Mouse (Mus musculus) lung, embryonic 16.5 days (tissue): Measurements from ENCODE around the gene Bdnf. TPM values are rescaled to one million over a fixed set of nuclear protein-coding genes. Genes with fewer than 3 reads are reported as not detected.

Experiments used
- ATAC-seq: fragments of 200-750 bp; cut with Nextera tagmentation; 2 replicates; pipeline ENCODE4 v1.8.0; 2017; ENCODE audit warnings: low read depth, mild to moderate bottlenecking, moderate library complexity
- H3K27ac ChIP-seq: fragments of 300-500 bp; sonication (generic); 2 replicates; pipeline ENCODE4 v1.5.1; 2014; ENCODE audit warnings: mild to moderate bottlenecking, control low read depth, low read length
- H3K27me3 ChIP-seq: fragments of 300-500 bp; sonication (generic); 2 replicates; pipeline ENCODE4 v1.6.1; 2014; ENCODE audit warnings: low read depth, low read length, mixed read lengths; ENCODE audit not compliant: control insufficient read depth, insufficient read depth
- H3K36me3 ChIP-seq: fragments of 300-500 bp; sonication (generic); 2 replicates; pipeline ENCODE4 v1.6.1; 2014; ENCODE audit warnings: low read length; ENCODE audit not compliant: control insufficient read depth, insufficient read depth
- H3K4me1 ChIP-seq: fragments of 300-500 bp; sonication (generic); replicated peaks from 2 replicates; pipeline ENCODE4 v1.6.1; 2014; ENCODE audit warnings: low read length, mixed read lengths; ENCODE audit not compliant: control insufficient read depth, insufficient read depth
- H3K4me2 ChIP-seq: fragments of 300-500 bp; sonication (generic); 2 replicates; pipeline ENCODE4 v1.6.1; 2014; ENCODE audit warnings: low read depth, low read length, control low read depth
- H3K4me3 ChIP-seq: fragments of 300-500 bp; sonication (generic); 2 replicates; pipeline ENCODE4 v1.5.1; 2014; ENCODE audit warnings: mild to moderate bottlenecking, low read length, control low read depth
- H3K9ac ChIP-seq: fragments of 300-500 bp; sonication (generic); 2 replicates; pipeline ENCODE4 v1.6.1; 2014; ENCODE audit warnings: low read length, control low read depth
- H3K9me3 ChIP-seq: fragments of 300-500 bp; sonication (generic); 2 replicates; pipeline ENCODE4 v1.6.1; 2016; ENCODE audit warnings: low read length; ENCODE audit not compliant: control insufficient read depth
- WGBS: fragments of 180-500 bp; shearing (Covaris S2); extraction: QIAGEN DNeasy Blood & Tissue Kit; methylation state at CpG from one replicate; pipeline ENCODE4 v1.1.7; 2014; 5-methylcytosine and 5-hydroxymethylcytosine counted together
- polyA plus RNA-seq: library from polyadenylated mRNA; unstranded; fragments of >200 nt; fragmentation: Nextera tagmentation; extraction: Ambion mirVana; gene quantifications from 2 replicates; pipeline ENCODE4 v1.2.1, GENCODE M21; 2015

The Bdnf gene
- polyA plus RNA-seq, 1 experiment from 2014 or later = 0.79 TPM

DNA sequence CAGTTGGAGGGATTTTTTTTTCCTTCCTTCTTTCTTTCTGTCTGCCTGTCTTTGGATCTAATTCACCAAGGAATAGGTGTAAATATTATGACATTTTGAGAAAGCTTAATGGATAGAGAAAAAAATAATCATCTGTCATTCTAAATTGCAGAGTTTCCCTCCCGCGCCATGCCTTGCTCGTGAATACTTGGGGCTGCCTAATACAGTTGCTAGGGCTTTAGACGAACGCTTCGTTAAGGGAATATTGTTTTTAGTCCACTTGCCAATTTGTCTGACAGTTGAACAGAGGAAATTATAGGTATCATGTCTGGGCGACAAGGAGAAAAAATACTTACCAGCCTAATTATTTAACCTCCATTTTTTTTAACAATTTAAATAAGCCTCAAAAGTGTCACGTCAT lies 4.0 kb downstream of the Bdnf start:
- peak overlapping the region; percentile 28 for H3K4me3 ChIP-seq
- no peak overlapping the region for H3K9ac ChIP-seq
- no peaks in the 10 kb centered on the region for H3K9me3 ChIP-seq
- H3K4me1 ChIP-seq = 0 out of 2 replicates have a peak, but pooled peaks cover 2% of the 10 kb centered on the region
- 6% methylated on average over 8 of the region's 8 CpGs for WGBS
- no peak overlapping the region for H3K27ac ChIP-seq
- H3K4me2 ChIP-seq = peak overlapping the region; percentile 41
- no peaks in the 10 kb centered on the region for H3K36me3 ChIP-seq
- ATAC-seq = no peak
- H3K27me3 ChIP-seq = peaks cover 48% of the 10 kb centered on the region

DNA sequence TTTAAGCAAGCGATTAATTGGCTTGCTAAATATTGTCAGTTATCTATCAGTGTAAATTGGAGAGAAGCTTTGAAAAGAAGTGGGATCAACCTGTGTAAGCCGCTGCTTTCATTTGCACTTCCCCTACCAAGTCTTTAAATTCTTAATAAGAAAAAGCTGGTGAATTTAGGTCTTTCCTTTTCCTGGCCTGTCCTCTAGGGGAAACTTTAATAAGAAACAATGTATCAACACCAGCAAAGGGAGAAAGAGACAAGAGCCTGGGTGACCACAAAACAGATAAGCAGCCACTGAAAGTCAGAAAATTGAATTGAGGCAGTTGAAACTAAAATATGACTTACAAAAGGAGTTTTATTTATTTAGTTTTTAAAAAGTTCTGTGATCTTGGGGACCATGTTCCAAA lies 4.9 kb downstream of the Bdnf start:
- Histone ChIP-seq H3K4me3 (no peak overlapping the region), H3K4me2 (no peak overlapping the region), H3K9me3 (no peaks in the 10 kb centered on the region), H3K9ac (no peak overlapping the region), H3K27ac (no peak overlapping the region), H3K27me3 (peaks cover 39% of the 10 kb centered on the region), H3K36me3 (no peaks in the 10 kb centered on the region), H3K4me1 (no peaks in the 10 kb centered on the region)
- ATAC-seq = no peak
- 66% methylated on average over 2 of the region's 2 CpGs for WGBS

DNA sequence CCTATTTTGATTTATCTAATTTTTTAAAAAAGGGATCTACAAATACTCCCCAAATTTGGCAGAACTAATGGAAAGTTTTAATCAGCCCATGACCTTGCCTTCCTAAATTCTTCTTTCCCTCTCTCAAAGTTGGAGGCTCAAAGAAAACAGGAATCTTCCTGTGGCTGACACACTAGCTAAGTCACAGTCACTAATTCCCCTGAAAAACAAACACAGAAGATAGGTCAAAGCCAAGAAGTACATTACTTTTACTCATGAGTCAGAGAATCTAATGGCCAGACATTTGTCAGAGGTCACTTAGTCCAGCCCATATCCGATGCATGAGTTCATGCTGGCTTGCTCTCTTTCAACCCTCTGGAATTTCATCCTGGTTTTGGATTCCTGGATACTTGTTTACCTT lies 6.6 kb downstream of the Bdnf start:
- no peaks in the 10 kb centered on the region for H3K4me1 ChIP-seq
- H3K9me3 ChIP-seq = no peaks in the 10 kb centered on the region
- H3K4me2 ChIP-seq = no peak overlapping the region
- H3K27me3 ChIP-seq = peaks cover 22% of the 10 kb centered on the region
- no peak overlapping the region for H3K4me3 ChIP-seq
- no peak overlapping the region for H3K9ac ChIP-seq
- no peak for ATAC-seq
- H3K27ac ChIP-seq = no peak overlapping the region
- H3K36me3 ChIP-seq = no peaks in the 10 kb centered on the region
- WGBS = 49% methylated on average over 1 of the region's 1 CpGs

- peaks cover 18% of the 10 kb centered on the region for H3K27me3 ChIP-seq
- no peaks in the 10 kb centered on the region for H3K36me3 ChIP-seq
- H3K4me2 ChIP-seq = no peak overlapping the region
- no peaks in the 10 kb centered on the region for H3K9me3 ChIP-seq
- WGBS = 53% methylated on average over 1 of the region's 1 CpGs
- H3K9ac ChIP-seq = no peak overlapping the region
- H3K4me3 ChIP-seq = no peak overlapping the region
- no peak overlapping the region for H3K27ac ChIP-seq
- no peak for ATAC-seq
- 0 out of 2 replicates have a peak, but pooled peaks cover 2% of the 10 kb centered on the region for H3K4me1 ChIP-seq
Observed at GRCm38 (mm10) chr2:109688661-109689060, 14.2 kb downstream of the Bdnf start.

DNA sequence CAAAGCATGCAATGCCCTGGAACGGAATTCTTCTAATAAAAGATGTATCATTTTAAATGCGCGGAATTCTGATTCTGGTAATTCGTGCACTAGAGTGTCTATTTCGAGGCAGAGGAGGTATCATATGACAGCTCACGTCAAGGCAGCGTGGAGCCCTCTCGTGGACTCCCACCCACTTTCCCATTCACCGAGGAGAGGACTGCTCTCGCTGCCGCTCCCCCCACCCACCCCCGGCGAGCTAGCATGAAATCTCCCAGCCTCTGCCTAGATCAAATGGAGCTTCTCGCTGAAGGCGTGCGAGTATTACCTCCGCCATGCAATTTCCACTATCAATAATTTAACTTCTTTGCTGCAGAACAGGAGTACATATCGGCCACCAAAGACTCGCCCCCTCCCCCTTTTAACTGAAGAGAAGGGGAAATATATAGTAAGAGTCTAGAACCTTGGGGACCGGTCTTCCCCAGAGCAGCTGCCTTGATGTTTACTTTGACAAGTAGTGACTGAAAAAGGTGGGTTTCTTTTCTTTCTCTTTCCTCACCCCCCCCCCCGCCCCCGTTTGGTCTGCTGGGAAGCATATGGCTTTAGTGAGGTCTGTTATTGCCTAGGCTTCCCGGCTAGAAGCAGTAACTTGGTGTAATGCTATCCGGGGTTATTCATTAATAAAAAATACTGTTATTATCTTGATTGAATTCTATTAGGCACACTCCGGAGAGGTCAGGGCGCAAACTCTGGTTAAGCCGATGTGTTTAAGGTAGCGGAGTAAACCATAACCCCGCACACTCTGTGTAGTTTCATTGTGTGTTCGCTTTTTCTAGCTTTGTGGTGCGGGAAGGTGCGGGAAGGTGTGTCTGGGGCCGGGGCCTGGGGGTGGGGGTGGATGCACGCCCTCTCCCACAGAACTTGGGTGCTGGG lies 18.0 kb downstream of the Bdnf start:
- H3K9me3 ChIP-seq = no peaks in the 10 kb centered on the region
- H3K4me3 ChIP-seq = peak overlapping the region; percentile 51
- no peaks in the 10 kb centered on the region for H3K36me3 ChIP-seq
- H3K4me1 ChIP-seq = peaks cover 5% of the 10 kb centered on the region; the same call in 1 of the 2 replicates
- H3K27me3 ChIP-seq = peaks cover 33% of the 10 kb centered on the region
- WGBS = 2% methylated on average over 34 of the region's 34 CpGs
- ATAC-seq = no peak
- H3K4me2 ChIP-seq = peak overlapping the region; percentile 69
- H3K27ac ChIP-seq = no peak overlapping the region
- H3K9ac ChIP-seq = no peak overlapping the region

GRCm38 (mm10) chr2:109693178-109694115 lies 18.9 kb downstream of the Bdnf start:
- H3K9me3 ChIP-seq = no peaks in the 10 kb centered on the region
- peak overlapping the region; percentile 14; the same call in 1 of the 2 replicates for H3K9ac ChIP-seq
- peak overlapping the region; percentile 69 for H3K4me2 ChIP-seq
- WGBS = under 1% methylated on average over 64 of the region's 67 CpGs
- no peaks in the 10 kb centered on the region for H3K36me3 ChIP-seq
- peaks cover 33% of the 10 kb centered on the region for H3K27me3 ChIP-seq
- H3K27ac ChIP-seq = no peak overlapping the region
- peaks cover 5% of the 10 kb centered on the region; the same call in 1 of the 2 replicates for H3K4me1 ChIP-seq
- peak overlapping the region; percentile 51 for H3K4me3 ChIP-seq
- peak; percentile 79 for ATAC-seq

- H3K27ac ChIP-seq = no peak overlapping the region
- H3K36me3 ChIP-seq = no peaks in the 10 kb centered on the region
- H3K27me3 ChIP-seq = peaks cover 33% of the 10 kb centered on the region
- no peak for ATAC-seq
- H3K9ac ChIP-seq = peak overlapping the region; percentile 14; the same call in 1 of the 2 replicates
- H3K4me3 ChIP-seq = peak overlapping the region; percentile 51
- H3K4me2 ChIP-seq = peak overlapping the region; percentile 69
- WGBS = 0% methylated on average over 26 of the region's 26 CpGs
- H3K4me1 ChIP-seq = peaks cover 5% of the 10 kb centered on the region; the same call in 1 of the 2 replicates
- H3K9me3 ChIP-seq = no peaks in the 10 kb centered on the region
Observed at GRCm38 (mm10) chr2:109694116-109694837, 19.8 kb downstream of the Bdnf start.

DNA sequence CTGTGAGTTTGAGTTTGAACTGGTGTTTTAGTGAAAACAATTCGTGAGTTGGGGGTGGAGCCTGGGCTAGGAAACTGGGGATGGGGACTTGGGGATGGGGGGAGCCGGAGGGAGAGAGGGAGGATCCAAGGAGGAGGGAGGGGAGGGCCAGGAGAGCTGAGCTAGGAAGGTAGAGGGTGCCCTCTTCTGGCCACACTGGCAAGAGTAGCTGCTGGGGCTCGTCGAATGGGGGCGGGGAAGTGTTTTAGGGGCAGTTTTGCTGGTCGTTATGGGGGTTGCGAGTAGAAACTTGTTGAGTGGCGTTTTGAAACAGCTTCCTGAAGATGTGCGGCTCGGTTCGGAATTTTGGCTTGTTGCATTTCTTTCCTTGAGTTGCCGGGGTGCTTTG lies 20.3 kb downstream of the Bdnf start:
- H3K27me3 ChIP-seq = peaks cover 33% of the 10 kb centered on the region
- H3K9ac ChIP-seq = no peak overlapping the region
- H3K27ac ChIP-seq = no peak overlapping the region
- peak overlapping the region; percentile 51 for H3K4me3 ChIP-seq
- peaks cover 5% of the 10 kb centered on the region; the same call in 1 of the 2 replicates for H3K4me1 ChIP-seq
- ATAC-seq = peak; percentile 83; the same call in 1 of the 2 replicates
- H3K4me2 ChIP-seq = peak overlapping the region; percentile 69
- H3K36me3 ChIP-seq = no peaks in the 10 kb centered on the region
- H3K9me3 ChIP-seq = no peaks in the 10 kb centered on the region
- 0% methylated on average over 12 of the region's 12 CpGs for WGBS
